Mouse (Mus musculus) midbrain, embryonic 13.5 days (tissue): ENCODE data around the gene Lcmt2. TPM values are rescaled to one million over a fixed set of nuclear protein-coding genes. Genes with fewer than 3 reads are reported as not detected.
"Not testable (repeated sequence)": the region's sequence is repeated elsewhere in the genome, so short reads cannot be mapped to it uniquely, and the experiment has no call there.

Experiments
- ATAC-seq: fragments of 200-750 bp; cut with Nextera tagmentation; 2 replicates; pipeline ENCODE4 v1.8.0; 2017; ENCODE audit warnings: mild to moderate bottlenecking, moderate TSS enrichment, moderate library complexity
- H3K27ac ChIP-seq: fragments of 300-500 bp; sonication (generic); 2 replicates; pipeline ENCODE4 v1.5.1; 2015; ENCODE audit warnings: inconsistent platforms, mild to moderate bottlenecking, moderate library complexity
- H3K27me3 ChIP-seq: fragments of 300-500 bp; sonication (generic); 2 replicates; pipeline ENCODE4 v1.6.1; 2015; ENCODE audit warnings: mild to moderate bottlenecking, inconsistent platforms
- H3K36me3 ChIP-seq: fragments of 300-500 bp; sonication (generic); 2 replicates; pipeline ENCODE4 v1.6.1; 2015; ENCODE audit warnings: mild to moderate bottlenecking, inconsistent platforms
- H3K4me1 ChIP-seq: fragments of 300-500 bp; sonication (generic); replicated peaks from 2 replicates; pipeline ENCODE4 v1.6.1; 2015; ENCODE audit warnings: inconsistent platforms
- H3K4me2 ChIP-seq: fragments of 300-500 bp; sonication (generic); replicated peaks from 2 replicates; pipeline ENCODE4 v1.6.1; 2015; ENCODE audit warnings: moderate library complexity, mild to moderate bottlenecking, inconsistent platforms
- H3K4me3 ChIP-seq: fragments of 300-500 bp; sonication (generic); replicated peaks from 2 replicates; pipeline ENCODE4 v1.5.1; 2015; ENCODE audit warnings: mild to moderate bottlenecking, inconsistent platforms
- H3K9ac ChIP-seq: fragments of 300-500 bp; sonication (generic); replicated peaks from 2 replicates; pipeline ENCODE4 v1.6.1; 2015; ENCODE audit warnings: mild to moderate bottlenecking, inconsistent platforms
- H3K9me3 ChIP-seq: fragments of 300-500 bp; sonication (generic); 2 replicates; pipeline ENCODE4 v1.6.1; 2016; ENCODE audit warnings: mild to moderate bottlenecking, inconsistent platforms
- WGBS: fragments of 180-500 bp; shearing (Covaris S2); methylation state at CpG from one replicate; pipeline ENCODE4 v1.1.7; 2015; 5-methylcytosine and 5-hydroxymethylcytosine counted together
- polyA plus RNA-seq: library from polyadenylated mRNA; unstranded; fragments of >200 nt; fragmentation: Nextera tagmentation; extraction: Ambion mirVana; gene quantifications from 2 replicates; pipeline ENCODE4 v1.2.1, GENCODE M21; 2015

Lcmt2 gene
- polyA plus RNA-seq, 1 experiment from 2014 or later: 26.1 TPM

GRCm38 (mm10) chr2:121142415-121142814 lies 2.0 kb upstream of the Lcmt2 start:
- peaks cover 38% of the 10 kb centered on the region for H3K36me3 ChIP-seq
- WGBS: 48% methylated on average over 2 of the region's 2 CpGs
- no peaks in the 10 kb centered on the region for H3K27me3 ChIP-seq
- H3K9ac ChIP-seq: no peak overlapping the region
- no peak for ATAC-seq
- no peak overlapping the region for H3K4me3 ChIP-seq
- no peak overlapping the region for H3K27ac ChIP-seq
- H3K4me2 ChIP-seq: no peak overlapping the region
- H3K9me3 ChIP-seq: no peaks in the 10 kb centered on the region
- peaks cover 40% of the 10 kb centered on the region for H3K4me1 ChIP-seq

DNA sequence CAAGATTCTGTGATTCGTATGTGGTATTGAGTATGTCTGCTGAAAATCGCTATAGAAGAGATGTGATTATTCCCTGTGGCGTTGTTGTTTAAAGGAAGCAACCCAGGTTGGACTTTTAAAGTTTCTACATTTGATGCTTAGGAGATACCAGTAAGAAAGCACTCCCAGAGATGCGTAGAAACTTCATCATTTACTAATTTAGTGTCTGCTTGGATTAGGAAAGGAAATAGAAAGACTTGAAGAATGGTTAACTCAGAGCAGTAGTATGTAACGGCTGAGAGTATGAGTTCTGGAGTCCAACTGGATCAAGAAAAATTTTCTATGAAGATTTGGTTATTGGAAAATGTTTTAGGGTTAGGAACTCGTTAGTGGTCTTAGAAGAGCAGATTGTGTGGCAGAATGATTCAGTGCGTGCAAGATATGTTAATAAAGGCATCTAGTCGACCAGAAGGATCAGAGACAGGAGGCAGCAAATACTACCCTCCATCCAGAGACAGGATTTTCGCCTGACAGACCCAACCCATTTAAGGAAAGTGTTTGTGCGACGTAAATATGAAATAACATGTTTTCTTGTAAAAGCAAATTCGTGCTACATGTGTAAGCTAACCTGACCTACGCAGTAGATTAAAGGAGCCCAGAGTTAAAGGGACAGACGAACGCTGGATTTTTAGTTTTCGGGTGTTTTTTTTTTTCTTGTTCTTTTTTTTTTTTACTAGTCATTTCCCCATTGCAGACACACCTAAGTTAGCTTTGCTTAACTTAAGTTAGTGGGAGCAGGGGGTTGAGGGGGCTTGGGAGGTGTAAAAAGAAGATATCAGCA lies 973 bp upstream of the Lcmt2 start:
- Histone ChIP-seq H3K36me3 (peaks cover 33% of the 10 kb centered on the region), H3K4me1 (peaks cover 41% of the 10 kb centered on the region), H3K27ac (peak overlapping the region; percentile 97), H3K4me3 (peak overlapping the region; percentile 79), H3K9me3 (no peaks in the 10 kb centered on the region), H3K4me2 (peak overlapping the region; percentile 83), H3K9ac (peak overlapping the region; percentile 85), H3K27me3 (no peaks in the 10 kb centered on the region)
- no peak for ATAC-seq
- WGBS: 76% methylated on average over 16 of the region's 16 CpGs

DNA sequence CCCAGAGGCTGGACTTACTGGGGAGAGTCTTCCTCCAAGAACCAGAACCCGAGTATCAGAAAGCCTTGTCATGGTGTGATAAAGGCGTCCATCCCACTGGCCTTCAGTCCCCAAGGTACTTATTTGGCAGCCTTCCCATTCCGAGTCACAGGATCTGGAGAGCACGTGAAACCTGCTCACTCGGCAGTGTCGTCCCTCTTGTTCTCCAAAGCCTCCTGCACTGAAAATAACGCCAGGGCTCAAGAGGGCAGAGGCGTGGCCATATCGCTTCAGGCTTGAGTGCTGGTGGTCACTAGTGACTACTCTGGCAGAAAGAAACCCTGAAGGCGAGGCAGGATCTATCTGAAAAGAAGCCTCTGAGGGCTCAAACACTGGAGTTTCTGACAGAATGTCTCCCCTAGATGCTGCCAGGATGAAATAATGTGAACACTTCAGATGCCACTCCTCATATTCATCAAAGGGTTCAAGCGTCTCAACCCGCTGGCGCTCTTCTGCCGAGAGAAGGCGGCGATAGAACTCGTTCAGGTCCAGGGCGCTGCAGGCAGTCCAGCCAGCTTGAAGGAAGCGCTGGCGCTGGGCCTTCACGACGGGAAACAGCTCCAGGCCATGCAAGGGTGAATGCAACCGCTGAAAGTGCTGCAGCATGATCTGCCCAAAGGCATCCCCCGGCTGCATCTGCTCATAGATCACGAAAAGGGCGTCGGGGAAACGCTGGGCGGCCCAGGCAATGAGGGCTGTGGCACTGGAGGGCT lies 1.0 kb downstream of the Lcmt2 start:
- Histone ChIP-seq H3K27ac (peak overlapping the region; percentile 97), H3K4me3 (peak overlapping the region; percentile 79), H3K4me1 (peaks cover 41% of the 10 kb centered on the region), H3K9ac (peak overlapping the region; percentile 85), H3K36me3 (peaks cover 31% of the 10 kb centered on the region), H3K9me3 (no peaks in the 10 kb centered on the region), H3K27me3 (no peaks in the 10 kb centered on the region), H3K4me2 (peak overlapping the region; percentile 83)
- no peak; the same call in 1 of the 2 replicates for ATAC-seq
- WGBS: 51% methylated on average over 29 of the region's 29 CpGs

DNA sequence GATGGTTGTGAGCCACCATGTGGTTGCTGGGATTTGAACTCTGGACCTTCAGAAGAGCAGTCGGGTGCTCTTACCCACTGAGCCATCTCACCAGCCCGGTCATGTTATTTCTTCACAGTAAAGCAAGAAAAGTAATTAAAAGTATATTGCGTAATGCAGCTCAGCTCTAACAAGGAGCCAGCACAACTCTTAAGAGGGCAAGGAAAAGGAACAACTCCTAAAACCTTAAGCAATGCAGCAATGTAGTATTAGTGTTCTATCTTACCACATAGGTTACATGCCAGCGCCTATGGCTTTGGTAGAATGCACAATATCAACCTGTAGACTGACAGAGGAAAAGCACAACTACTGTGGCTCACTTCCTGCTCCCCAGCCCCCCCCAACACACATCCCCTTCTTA lies 3.1 kb downstream of the Lcmt2 start:
- H3K36me3 ChIP-seq: peaks cover 22% of the 10 kb centered on the region
- WGBS: 96% methylated on average over 4 of the region's 4 CpGs
- H3K9me3 ChIP-seq: no peaks in the 10 kb centered on the region
- no peak for ATAC-seq
- peaks cover 40% of the 10 kb centered on the region for H3K4me1 ChIP-seq
- no peak overlapping the region for H3K4me2 ChIP-seq
- no peaks in the 10 kb centered on the region for H3K27me3 ChIP-seq
- H3K27ac ChIP-seq: no peak overlapping the region
- H3K9ac ChIP-seq: no peak overlapping the region
- no peak overlapping the region for H3K4me3 ChIP-seq

GRCm38 (mm10) chr2:121132822-121133221 lies 7.6 kb downstream of the Lcmt2 start:
- Histone ChIP-seq H3K4me1 (peaks cover 5% of the 10 kb centered on the region), H3K9me3 (no peaks in the 10 kb centered on the region), H3K27ac (no peak overlapping the region), H3K4me3 (no peak overlapping the region), H3K36me3 (peaks cover 11% of the 10 kb centered on the region), H3K4me2 (no peak overlapping the region), H3K27me3 (no peaks in the 10 kb centered on the region), H3K9ac (no peak overlapping the region)
- 67% methylated on average over 1 of the region's 1 CpGs for WGBS
- no peak for ATAC-seq

- no peak overlapping the region for H3K27ac ChIP-seq
- no peaks in the 10 kb centered on the region for H3K36me3 ChIP-seq
- no peaks in the 10 kb centered on the region for H3K27me3 ChIP-seq
- no peaks in the 10 kb centered on the region for H3K9me3 ChIP-seq
- ATAC-seq: no peak
- no peak overlapping the region for H3K9ac ChIP-seq
- no peak overlapping the region for H3K4me2 ChIP-seq
- no peak overlapping the region for H3K4me3 ChIP-seq
- WGBS: 73% methylated on average over 9 of the region's 9 CpGs
- no peaks in the 10 kb centered on the region for H3K4me1 ChIP-seq
Observed at GRCm38 (mm10) chr2:121128865-121129620, 11.4 kb downstream of the Lcmt2 start.

DNA sequence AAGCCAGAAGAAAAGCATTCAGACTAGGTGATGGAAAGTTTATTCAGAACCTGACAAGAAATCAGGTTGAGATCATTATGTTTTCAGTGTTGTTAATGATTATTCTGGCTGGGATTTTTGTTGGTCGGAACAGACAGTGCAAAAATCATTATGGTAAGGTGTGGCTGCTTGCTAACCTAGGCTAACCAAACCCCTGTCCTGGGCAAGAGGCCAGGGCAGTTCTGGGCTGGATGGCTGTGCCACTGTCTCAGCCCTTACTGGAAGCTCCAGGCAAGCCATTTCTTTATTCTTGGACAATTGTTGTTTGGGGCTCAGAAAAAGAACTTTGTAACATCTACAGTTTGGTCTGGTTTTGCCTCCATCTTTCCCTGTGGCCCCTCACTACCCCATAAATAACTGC lies 12.9 kb downstream of the Lcmt2 start:
- no peak for ATAC-seq
- Histone ChIP-seq H3K27me3 (no peaks in the 10 kb centered on the region), H3K4me2 (no peak overlapping the region), H3K36me3 (no peaks in the 10 kb centered on the region), H3K4me3 (no peak overlapping the region), H3K27ac (no peak overlapping the region), H3K9ac (no peak overlapping the region), H3K9me3 (no peaks in the 10 kb centered on the region), H3K4me1 (no peaks in the 10 kb centered on the region)
- WGBS: 86% methylated on average over 1 of the region's 1 CpGs

DNA sequence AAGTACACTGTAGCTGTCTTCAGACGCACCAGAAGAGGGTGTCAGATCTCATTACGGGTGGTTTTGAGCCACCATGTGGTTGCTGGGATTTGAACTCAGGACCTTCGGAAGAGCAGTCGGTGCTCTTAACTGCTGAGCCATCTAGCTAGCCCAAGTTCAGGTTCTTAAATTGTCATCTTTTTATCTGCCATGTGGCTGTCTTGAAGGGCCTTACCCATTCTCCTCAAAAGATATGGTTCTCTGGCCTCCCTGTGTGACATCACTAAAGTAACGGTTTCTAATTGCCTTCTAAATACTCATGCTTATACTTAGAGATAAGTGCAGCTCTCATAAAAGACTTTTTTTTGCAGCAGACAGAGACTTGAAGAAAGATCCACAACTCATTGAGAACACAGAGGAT lies 14.2 kb downstream of the Lcmt2 start:
- WGBS: 93% methylated on average over 5 of the region's 5 CpGs
- H3K9me3 ChIP-seq, H3K4me1 ChIP-seq, H3K4me2 ChIP-seq, H3K4me3 ChIP-seq, H3K9ac ChIP-seq, H3K27me3 ChIP-seq, H3K27ac ChIP-seq, ATAC-seq, H3K36me3 ChIP-seq: not testable (repeated sequence)

DNA sequence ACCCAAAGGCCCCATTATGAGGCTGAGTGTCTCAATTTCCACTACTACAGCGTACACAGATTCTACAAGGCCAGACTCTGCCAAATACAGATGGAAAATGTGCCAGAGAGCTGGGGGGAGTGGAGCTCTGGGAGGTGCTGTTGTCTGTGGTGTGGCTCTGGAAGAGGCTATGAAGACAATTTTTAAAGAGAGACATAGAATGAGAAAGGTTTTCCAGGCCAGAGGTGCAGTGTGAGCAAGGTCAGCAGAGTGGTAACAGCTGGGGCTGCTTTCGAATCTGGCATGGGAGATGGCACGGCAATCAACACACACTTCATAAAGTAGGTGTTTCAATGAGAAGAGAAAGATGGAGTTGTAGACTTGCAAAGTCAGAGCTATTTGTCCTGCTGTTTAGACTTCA lies 21.2 kb downstream of the Lcmt2 start:
- no peak overlapping the region for H3K4me2 ChIP-seq
- no peak for ATAC-seq
- no peak overlapping the region for H3K9ac ChIP-seq
- H3K27ac ChIP-seq: no peak overlapping the region
- no peak overlapping the region for H3K4me3 ChIP-seq
- H3K27me3 ChIP-seq: no peaks in the 10 kb centered on the region
- H3K4me1 ChIP-seq: no peaks in the 10 kb centered on the region
- WGBS: 87% methylated on average over 3 of the region's 3 CpGs
- H3K9me3 ChIP-seq: no peaks in the 10 kb centered on the region
- H3K36me3 ChIP-seq: no peaks in the 10 kb centered on the region

DNA sequence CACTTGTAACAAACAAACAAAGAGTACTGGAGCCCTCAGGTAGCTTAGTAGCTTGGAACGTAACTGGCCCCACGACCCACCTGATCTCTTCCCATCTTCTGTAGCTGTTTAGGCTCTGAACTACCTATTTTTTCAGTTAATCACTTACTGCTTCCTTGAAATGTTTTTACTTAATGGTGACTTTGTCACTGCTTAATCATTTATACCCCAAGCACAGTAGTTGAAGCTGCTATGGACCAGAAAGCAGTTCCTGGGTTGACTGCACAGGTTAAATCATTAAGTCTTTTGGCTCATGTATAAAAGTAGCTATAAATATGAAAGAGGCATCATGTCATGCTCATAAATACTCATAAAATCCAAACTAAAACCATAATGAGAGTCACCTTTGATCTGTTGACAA lies 25.0 kb downstream of the Lcmt2 start:
- Histone ChIP-seq H3K36me3 (no peaks in the 10 kb centered on the region), H3K9ac (no peak overlapping the region), H3K4me2 (no peak overlapping the region), H3K27ac (no peak overlapping the region), H3K9me3 (no peaks in the 10 kb centered on the region), H3K4me3 (no peak overlapping the region), H3K4me1 (no peaks in the 10 kb centered on the region), H3K27me3 (no peaks in the 10 kb centered on the region)
- ATAC-seq: no peak
- WGBS: 89% methylated on average over 2 of the region's 2 CpGs

- H3K27me3 ChIP-seq: no peaks in the 10 kb centered on the region
- WGBS: 91% methylated on average over 4 of the region's 4 CpGs
- no peaks in the 10 kb centered on the region for H3K9me3 ChIP-seq
- no peak within 1 kb of the TSS for H3K4me3 ChIP-seq
- H3K27ac ChIP-seq: no peak within 1 kb of the TSS
- no peak for ATAC-seq
- no peak within 1 kb of the TSS for H3K9ac ChIP-seq
- no peak within 1 kb of the TSS for H3K4me2 ChIP-seq
- H3K4me1 ChIP-seq: no peaks in the 10 kb centered on the region
- no peaks in the 10 kb centered on the region for H3K36me3 ChIP-seq
Observed at GRCm38 (mm10) chr2:121109695-121110094, 30.8 kb downstream of the Lcmt2 start, which contains the start of gene Tgm7. TSS of gene Tgm7 (minus strand) at chr2:121109795.

- Histone ChIP-seq H3K4me1 (no peaks in the 10 kb centered on the region), H3K27ac (no peak overlapping the region), H3K9me3 (no peaks in the 10 kb centered on the region), H3K4me3 (no peak overlapping the region), H3K27me3 (no peaks in the 10 kb centered on the region), H3K4me2 (no peak overlapping the region), H3K9ac (no peak overlapping the region), H3K36me3 (no peaks in the 10 kb centered on the region)
- no peak for ATAC-seq
Observed at GRCm38 (mm10) chr2:121105940-121106339, 34.5 kb downstream of the Lcmt2 start.
